Comparison of ENCODE assay signal across 22 mouse cellular contexts in genomic region chr2:117731253-117731652, GRCm38 (mm10).
A peak's percentile ranks its signal among the peaks of the same experiment; 100 is the strongest.
DNase-seq lines count a peak whose midpoint lies in the region; ATAC-seq and TF ChIP-seq lines count a peak whose summit lies in the region.
"Had no signal": no experiment of that assay in that cellular context is flagged by ENCODE, and none has a peak within 500 bp of the region (broad histone marks: within the 10 kb centered on the region; RNA-seq: fewer than 3 reads in every experiment).

No protein-coding gene starts in this region.

- WGBS in kidney, adult 2 months, result 72% methylated on average over 2 of the region's 2 CpGs

- intact Hi-C loops in gastrocnemius, postnatal 14 days (cut with DNase I; ENCODE audit: low total_unique reads), result no loop called here

- ATAC-seq in common myeloid progenitor, adult 5-6 weeks (replicated peaks; ENCODE audit: low read depth, poor library complexity, severe bottlenecking), result peak; percentile 82
- ATAC-seq: intestine, embryonic 15.5 days had no signal

- no peak overlapping the region for H3K4me3 ChIP-seq in kidney, adult 2 months (ENCODE audit: insufficient read depth, low read depth, low read length)
- H3K4me3 ChIP-seq: embryonic facial prominence, embryonic 13.5 days; forebrain, embryonic 10.5 days; gastrocnemius, adult 2 months; heart, embryonic 12.5 days; intestine, embryonic 15.5 days; limb, embryonic 15.5 days had no signal

- DNase-seq in kidney, adult 2 months, result peak; percentile 1
- no peak for DNase-seq in kidney, postnatal 36 days
- peak; percentile 16 for DNase-seq in lung, postnatal 10 days
- DNase-seq in adrenal gland, postnatal 4 days (ENCODE audit: low spot score in 2 of 2), result no peak
- no peak for DNase-seq in layer of hippocampus, postnatal 14 days (ENCODE audit: low spot score in 2 of 2)
- DNase-seq in gastrocnemius, postnatal 14 days, result no peak
- DNase-seq: adrenal gland, adult 8-10 months; B cell, adult 2 months; cerebellum, adult 9-11 months; gastrocnemius, adult 2 months; heart, adult 11 months; heart, postnatal 14 days; layer of hippocampus, postnatal 36 days; thymus, postnatal 14 days had no signal

- H3K27ac ChIP-seq in kidney, adult 2 months (ENCODE audit: insufficient read depth, low read depth, low read length), result no peak overlapping the region
- H3K27ac ChIP-seq: embryonic facial prominence, embryonic 13.5 days; forebrain, embryonic 10.5 days; gastrocnemius, adult 2 months; hindbrain, embryonic 14.5 days; intestine, embryonic 15.5 days; kidney, postnatal 0 days; limb, embryonic 15.5 days had no signal

- no peak for TF ChIP-seq CTCF in kidney, adult 2 months (conservative IDR thresholded peaks at IDR 0.05; ENCODE audit: insufficient read depth, insufficient read length, low read depth, low read length)

- no peaks in the 10 kb centered on the region; the same call in 1 of the 2 replicates for H3K27me3 ChIP-seq in kidney, adult 2 months (replicated peaks; ENCODE audit: control insufficient read depth, insufficient read depth, low read length)
- H3K27me3 ChIP-seq: heart, embryonic 12.5 days; intestine, embryonic 15.5 days; limb, embryonic 15.5 days had no signal

- no peaks in the 10 kb centered on the region for H3K4me1 ChIP-seq in kidney, adult 2 months (ENCODE audit: control insufficient read depth, insufficient read depth, low read length)
- H3K4me1 ChIP-seq: embryonic facial prominence, embryonic 13.5 days; forebrain, embryonic 10.5 days; heart, embryonic 12.5 days; intestine, embryonic 15.5 days; limb, embryonic 15.5 days had no signal

- no peaks in the 10 kb centered on the region for H3K36me3 ChIP-seq in kidney, adult 2 months (ENCODE audit: control insufficient read depth, insufficient read depth, low read length)
- H3K36me3 ChIP-seq: embryonic facial prominence, embryonic 13.5 days; forebrain, embryonic 10.5 days; heart, embryonic 12.5 days; intestine, embryonic 15.5 days; limb, embryonic 15.5 days had no signal

- TF ChIP-seq POLR2A in kidney, adult 2 months (IDR thresholded peaks at IDR 0.05; ENCODE audit: low read depth, low read length), result no peak

Comparison
In these comparisons a context has a peak if more than half of its experiments do, and no peak if none do; other contexts are left out.
1. DNase-seq: peak in kidney, adult 2 months (single experiment) and lung, postnatal 10 days (single experiment); none in kidney, postnatal 36 days (0 of 2), adrenal gland, postnatal 4 days (0 of 2), layer of hippocampus, postnatal 14 days (0 of 2) and gastrocnemius, postnatal 14 days (single experiment).